Mouse (Mus musculus) ES-Bruce4 (cell line): ENCODE data around the gene Tnrc6a.

Experiments
- CTCF ChIP-seq: IDR thresholded peaks from one replicate; pipeline ENCODE4 v1.8.1; 2011; ENCODE audit warnings: low read depth, low read length
- POLR2A ChIP-seq: IDR thresholded peaks from one replicate; pipeline ENCODE4 v1.8.1; 2011; ENCODE audit warnings: low read length; ENCODE audit not compliant: insufficient read depth

DNA sequence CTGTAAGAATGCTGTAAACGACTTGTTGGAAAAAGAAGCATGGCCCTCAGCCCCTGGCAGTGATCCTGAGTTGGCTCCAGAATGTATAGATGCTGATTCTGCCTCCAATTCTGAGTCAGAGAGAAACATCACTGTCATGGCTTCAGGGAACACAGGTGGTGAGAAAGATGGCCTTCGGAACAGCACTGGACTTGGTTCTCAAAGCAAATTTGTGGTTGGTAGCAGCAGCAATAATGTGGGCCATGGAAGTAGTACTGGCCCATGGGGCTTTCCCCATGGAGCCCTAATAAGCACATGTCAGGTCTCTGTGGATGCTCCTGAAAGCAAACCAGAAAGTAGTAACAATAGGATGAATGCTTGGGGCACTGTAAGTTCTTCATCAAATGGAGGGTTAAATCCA is 45.9 kb downstream of the Tnrc6a start:
- no peak for TF ChIP-seq CTCF
- no peak for TF ChIP-seq POLR2A
